Mouse (Mus musculus) heart, postnatal 0 days (tissue): ENCODE results near the gene Atp2a1. TPM values are rescaled to one million over a fixed set of nuclear protein-coding genes. Genes with fewer than 3 reads are reported as not detected.

Experiments used
- ATAC-seq: fragments of 200-750 bp; cut with Nextera tagmentation; 2 replicates; pipeline ENCODE4 v1.8.0; 2017; ENCODE audit warnings: low read depth, moderate number of reproducible peaks, moderate library complexity; ENCODE audit not compliant: insufficient read depth
- DNase-seq: peaks from one replicate; pipeline ENCODE4 v3.0.0-alpha.2; 2016; ENCODE audit warnings: low spot score
- H3K27ac ChIP-seq: fragments of 300-500 bp; sonication (generic); 2 replicates; pipeline ENCODE4 v1.5.1; 2014; ENCODE audit warnings: low read depth, mild to moderate bottlenecking
- H3K27me3 ChIP-seq: fragments of 300-500 bp; sonication (generic); 2 replicates; pipeline ENCODE4 v1.6.1; 2014; ENCODE audit warnings: low read length, mixed read lengths; ENCODE audit not compliant: control insufficient read depth, insufficient read depth
- H3K36me3 ChIP-seq: fragments of 300-500 bp; sonication (generic); replicated peaks from 2 replicates; pipeline ENCODE4 v1.6.1; 2014; ENCODE audit warnings: low read length, mixed read lengths; ENCODE audit not compliant: control insufficient read depth, insufficient read depth
- H3K4me1 ChIP-seq: fragments of 300-500 bp; sonication (generic); 2 replicates; pipeline ENCODE4 v1.6.1; 2014; ENCODE audit warnings: antibody characterized with exemption; ENCODE audit not compliant: control insufficient read depth, insufficient read depth
- H3K4me2 ChIP-seq: fragments of 300-500 bp; sonication (generic); 2 replicates; pipeline ENCODE4 v1.6.1; 2014; ENCODE audit warnings: low read depth, mild to moderate bottlenecking, low read length, moderate library complexity
- H3K4me3 ChIP-seq: fragments of 300-500 bp; sonication (generic); 2 replicates; pipeline ENCODE4 v1.5.1; 2014; ENCODE audit warnings: low read depth, low read length
- H3K9ac ChIP-seq: fragments of 300-500 bp; sonication (generic); replicated peaks from 2 replicates; pipeline ENCODE4 v1.6.1; 2014; ENCODE audit warnings: low read depth, low read length, mixed read lengths
- H3K9me3 ChIP-seq: fragments of 300-500 bp; sonication (generic); replicated peaks from 2 replicates; pipeline ENCODE4 v1.6.1; 2016; ENCODE audit warnings: low read length; ENCODE audit not compliant: control insufficient read depth
- CTCF ChIP-seq: IDR thresholded peaks from 2 replicates; pipeline ENCODE4 v1.5.1; 2016; ENCODE audit warnings: antibody characterized with exemption, control low read depth, low read depth
- EP300 ChIP-seq: IDR thresholded peaks from 2 replicates; pipeline ENCODE4 v1.6.1; 2016; ENCODE audit warnings: antibody characterized with exemption, low read depth
- WGBS: fragments of 180-500 bp; shearing (Covaris S2); extraction: QIAGEN DNeasy Blood & Tissue Kit; methylation state at CpG from one replicate; pipeline ENCODE4 v1.1.7; 2014; 5-methylcytosine and 5-hydroxymethylcytosine counted together
- polyA plus RNA-seq: library from polyadenylated mRNA; unstranded; fragments of >200 nt; fragmentation: Nextera tagmentation; extraction: Ambion mirVana; gene quantifications from 2 replicates; pipeline ENCODE4 v1.2.1, GENCODE M21; 2015
- total RNA-seq: library from RNA; depleted of rRNA; stranded (reverse); fragments of >200 nt; gene quantifications from 2 replicates; pipeline ENCODE4 v1.2.3, GENCODE M21; 2014; ENCODE audit warnings: low replicate concordance

Atp2a1 gene
- total and polyA plus RNA-seq, 2 experiments from 2014 or later = 0.40 to 0.92 TPM

- DNase-seq (no peak), ATAC-seq (no peak)
- Histone ChIP-seq H3K4me3 (peak overlapping the region; percentile 92), H3K4me1 (peaks cover 8% of the 10 kb centered on the region; the same call in 1 of the 2 replicates), H3K9me3 (no peaks in the 10 kb centered on the region), H3K9ac (peak overlapping the region; percentile 98), H3K4me2 (peak overlapping the region; percentile 93), H3K27ac (peak overlapping the region; percentile 99), H3K27me3 (no peaks in the 10 kb centered on the region), H3K36me3 (peaks cover 35% of the 10 kb centered on the region)
- WGBS = under 1% methylated on average over 40 of the region's 40 CpGs
- no peak for TF ChIP-seq CTCF
- TF ChIP-seq EP300 = no peak
These were observed 39.8 kb upstream of the Atp2a1 start for GRCm38 (mm10) chr7:126502751-126503150.

- no peaks in the 10 kb centered on the region for H3K27me3 ChIP-seq
- DNase-seq = peak; percentile 97
These were observed 39.3 kb upstream of the Atp2a1 start for GRCm38 (mm10) chr7:126502023-126502741.

GRCm38 (mm10) chr7:126501684-126502022 lies 38.7 kb upstream of the Atp2a1 start:
- Histone ChIP-seq H3K4me1 (peaks cover 8% of the 10 kb centered on the region; the same call in 1 of the 2 replicates), H3K9me3 (no peaks in the 10 kb centered on the region), H3K36me3 (peaks cover 46% of the 10 kb centered on the region), H3K27ac (peak overlapping the region; percentile 99), H3K9ac (peak overlapping the region; percentile 98), H3K27me3 (no peaks in the 10 kb centered on the region), H3K4me3 (peak overlapping the region; percentile 92), H3K4me2 (peak overlapping the region; percentile 93)
- TF ChIP-seq CTCF (no peak), EP300 (no peak)
- 3% methylated on average over 9 of the region's 9 CpGs for WGBS
- DNase-seq (no peak), ATAC-seq (no peak)

More at GRCm38 (mm10) chr7:126502023-126502741, 39.3 kb upstream of the Atp2a1 start:
- Histone ChIP-seq H3K9ac (peak overlapping the region; percentile 98), H3K4me1 (peaks cover 8% of the 10 kb centered on the region; the same call in 1 of the 2 replicates), H3K36me3 (peaks cover 41% of the 10 kb centered on the region), H3K4me2 (peak overlapping the region; percentile 93), H3K9me3 (no peaks in the 10 kb centered on the region), H3K4me3 (peak overlapping the region; percentile 92), H3K27ac (peak overlapping the region; percentile 99)
- ATAC-seq = peak; percentile 86
- WGBS = 0% methylated on average over 51 of the region's 57 CpGs
- no peak for TF ChIP-seq CTCF
- TF ChIP-seq EP300 = no peak; the same call in 1 of the 2 replicates

- TF ChIP-seq CTCF (no peak), EP300 (no peak)
- ATAC-seq (no peak), DNase-seq (no peak)
- WGBS = 88% methylated on average over 7 of the region's 7 CpGs
- Histone ChIP-seq H3K4me1 (peaks cover 8% of the 10 kb centered on the region; the same call in 1 of the 2 replicates), H3K27me3 (no peaks in the 10 kb centered on the region), H3K4me3 (no peak overlapping the region), H3K27ac (no peak overlapping the region), H3K9ac (no peak overlapping the region), H3K36me3 (peaks cover 68% of the 10 kb centered on the region), H3K9me3 (no peaks in the 10 kb centered on the region), H3K4me2 (no peak overlapping the region)
These were observed 36.5 kb upstream of the Atp2a1 start for GRCm38 (mm10) chr7:126499416-126499815.

- no peak overlapping the region for H3K27ac ChIP-seq
- no peak for ATAC-seq
- WGBS = 93% methylated on average over 12 of the region's 12 CpGs
These were observed 35.1 kb upstream of the Atp2a1 start for GRCm38 (mm10) chr7:126497966-126498365.

More at GRCm38 (mm10) chr7:126497966-126498365, 35.1 kb upstream of the Atp2a1 start:
- Histone ChIP-seq H3K4me3 (no peak overlapping the region), H3K4me2 (no peak overlapping the region), H3K36me3 (peaks cover 83% of the 10 kb centered on the region), H3K27me3 (no peaks in the 10 kb centered on the region), H3K9ac (no peak overlapping the region), H3K9me3 (no peaks in the 10 kb centered on the region), H3K4me1 (peaks cover 8% of the 10 kb centered on the region; the same call in 1 of the 2 replicates)
- DNase-seq = no peak
- TF ChIP-seq EP300 (no peak), CTCF (no peak)
